Mouse (Mus musculus): ENCODE data around the gene Mgst3. TPM values are rescaled to one million over a fixed set of nuclear protein-coding genes. Genes with fewer than 3 reads are reported as not detected.

Gene Mgst3
- polyA plus RNA-seq, 1 experiment from 2014 or later: 104 TPM

DNA sequence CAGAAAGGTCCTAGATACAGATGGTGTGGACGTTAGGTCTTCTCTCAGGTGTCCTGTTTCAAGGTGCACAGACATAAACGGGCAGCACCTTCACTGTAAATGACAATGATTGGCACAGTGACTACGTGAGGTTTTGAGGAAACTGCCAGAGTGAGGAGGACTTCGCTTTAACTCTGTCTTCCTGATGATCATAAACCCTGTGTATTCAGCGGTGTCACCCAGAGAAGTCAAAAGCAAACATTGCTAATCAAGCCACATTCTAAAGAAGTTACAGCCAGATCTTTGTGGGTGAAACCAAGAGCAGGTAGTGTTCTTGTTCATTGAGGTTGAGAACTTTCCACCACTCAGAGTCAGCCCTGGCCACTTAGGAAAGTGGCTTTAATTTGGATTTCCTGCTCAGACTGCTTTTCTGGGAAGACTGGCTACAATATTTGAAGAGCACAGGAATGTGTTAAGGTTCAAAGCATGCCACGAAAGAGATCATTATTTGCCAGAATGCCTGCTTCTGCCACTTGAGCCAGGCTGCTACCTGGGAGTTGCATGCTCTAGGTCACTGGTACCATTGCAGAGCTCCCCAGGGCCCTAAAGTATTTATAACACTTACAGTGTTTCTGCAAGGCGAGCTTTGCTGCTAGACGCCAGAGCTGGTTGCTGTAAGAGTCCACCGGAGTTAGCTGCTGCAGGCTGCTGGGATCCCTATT, 37.5 kb upstream of the Mgst3 start:
- Histone ChIP-seq H3K27ac (no peak overlapping the region), H3K4me1 (replicated peaks; ENCODE audit: insufficient read depth, low read length) (no peaks in the 10 kb centered on the region), H3K4me2 (ENCODE audit: low read length) (no peak overlapping the region), H3K9me3 (replicated peaks; ENCODE audit: low read length) (no peaks in the 10 kb centered on the region), H3K9ac (ENCODE audit: low read depth, low read length) (no peak overlapping the region), H3K27me3 (ENCODE audit: insufficient read depth, low read length) (no peaks in the 10 kb centered on the region), H3K36me3 (ENCODE audit: insufficient read depth, low read length) (no peaks in the 10 kb centered on the region), H3K4me3 (replicated peaks; ENCODE audit: low read depth, low read length) (no peak overlapping the region)
- no peak for TF ChIP-seq CTCF (IDR thresholded peaks at IDR 0.05; ENCODE audit: low read depth)
- DNase-seq (ENCODE audit: low spot score) (no peak), ATAC-seq (replicated peaks; ENCODE audit: low FRiP score, low read depth) (no peak)
- WGBS: 51% methylated on average over 9 of the region's 9 CpGs

GRCm38 (mm10) chr1:167426681-167427080, 33.0 kb upstream of the Mgst3 start:
- H3K4me2 ChIP-seq (ENCODE audit: low read length): no peak overlapping the region
- H3K4me1 ChIP-seq (replicated peaks; ENCODE audit: insufficient read depth, low read length): no peaks in the 10 kb centered on the region
- no peak overlapping the region for H3K4me3 ChIP-seq (replicated peaks; ENCODE audit: low read depth, low read length)
- no peaks in the 10 kb centered on the region for H3K27me3 ChIP-seq (ENCODE audit: insufficient read depth, low read length)
- no peak for TF ChIP-seq CTCF (IDR thresholded peaks at IDR 0.05; ENCODE audit: low read depth)
- no peaks in the 10 kb centered on the region for H3K36me3 ChIP-seq (ENCODE audit: insufficient read depth, low read length)
- H3K27ac ChIP-seq: no peak overlapping the region
- ATAC-seq (replicated peaks; ENCODE audit: low FRiP score, low read depth): no peak
- DNase-seq (ENCODE audit: low spot score): no peak
- H3K9me3 ChIP-seq (replicated peaks; ENCODE audit: low read length): no peaks in the 10 kb centered on the region
- WGBS: 86% methylated on average over 7 of the region's 7 CpGs
- no peak overlapping the region for H3K9ac ChIP-seq (ENCODE audit: low read depth, low read length)

DNA sequence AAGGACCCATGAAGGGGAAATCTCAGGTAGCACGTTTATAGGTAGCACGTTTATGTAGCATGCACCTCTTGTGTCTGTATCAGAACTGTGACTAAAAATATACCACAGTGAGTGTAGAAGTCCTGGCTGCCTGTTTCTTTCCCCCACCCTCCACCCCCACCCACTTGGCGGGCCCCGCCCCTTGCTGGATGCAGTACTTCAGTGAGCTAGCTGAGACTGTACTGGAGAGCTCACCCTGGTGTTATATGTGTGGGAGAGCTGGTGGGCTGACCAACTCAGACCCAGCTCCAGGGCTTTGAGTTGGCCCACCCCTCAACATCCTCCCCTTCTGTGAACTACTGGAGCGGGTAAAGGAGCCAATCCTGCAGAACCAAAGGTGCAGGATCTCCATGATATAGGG, 31.9 kb upstream of the Mgst3 start:
- Histone ChIP-seq H3K4me2 (ENCODE audit: low read length) (no peak overlapping the region), H3K36me3 (ENCODE audit: insufficient read depth, low read length) (no peaks in the 10 kb centered on the region), H3K27me3 (ENCODE audit: insufficient read depth, low read length) (no peaks in the 10 kb centered on the region), H3K27ac (no peak overlapping the region), H3K9me3 (replicated peaks; ENCODE audit: low read length) (no peaks in the 10 kb centered on the region), H3K4me3 (replicated peaks; ENCODE audit: low read depth, low read length) (no peak overlapping the region), H3K4me1 (replicated peaks; ENCODE audit: insufficient read depth, low read length) (no peaks in the 10 kb centered on the region), H3K9ac (ENCODE audit: low read depth, low read length) (no peak overlapping the region)
- WGBS: 92% methylated on average over 5 of the region's 5 CpGs
- no peak for TF ChIP-seq CTCF (IDR thresholded peaks at IDR 0.05; ENCODE audit: low read depth)
- DNase-seq (ENCODE audit: low spot score) (no peak), ATAC-seq (replicated peaks; ENCODE audit: low FRiP score, low read depth) (no peak)

DNA sequence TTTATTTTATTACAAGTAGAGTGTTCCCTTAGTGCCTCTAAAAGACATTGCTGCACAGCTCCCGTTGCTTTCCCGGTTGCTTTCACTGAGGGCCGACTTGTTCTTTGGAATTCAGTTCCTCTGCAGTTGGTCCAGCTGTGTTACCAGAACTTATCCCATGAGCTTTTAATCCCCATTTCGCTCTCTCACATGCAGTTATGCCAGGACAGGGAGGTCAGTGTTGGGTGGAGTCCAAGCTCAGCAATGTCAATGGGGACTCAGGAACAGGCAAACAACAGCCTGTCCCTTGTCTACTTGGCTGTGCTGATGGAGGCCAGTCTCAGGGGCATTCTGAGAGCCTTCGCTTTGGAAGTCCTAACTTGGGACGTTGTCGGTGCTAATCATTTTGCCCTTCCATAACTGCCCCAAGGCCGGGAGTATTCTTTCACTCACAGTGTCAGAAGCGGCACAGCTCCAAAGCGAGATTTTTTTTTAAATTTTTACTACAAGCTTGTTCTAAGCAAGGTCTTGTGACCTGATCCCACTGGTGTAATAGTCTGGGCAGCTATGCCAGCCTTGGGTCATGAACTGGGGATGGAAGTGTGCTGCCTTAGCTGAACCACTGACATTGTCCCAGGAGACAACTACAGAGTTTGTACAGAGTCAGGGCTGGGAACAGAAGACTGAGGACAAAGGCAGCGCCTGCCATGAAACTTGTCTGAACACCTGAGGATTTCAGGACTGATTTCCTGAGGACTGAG, 29.0 kb upstream of the Mgst3 start:
- no peaks in the 10 kb centered on the region for H3K27me3 ChIP-seq (ENCODE audit: insufficient read depth, low read length)
- WGBS: 76% methylated on average over 11 of the region's 11 CpGs
- no peak for ATAC-seq (replicated peaks; ENCODE audit: low FRiP score, low read depth)
- H3K4me2 ChIP-seq (ENCODE audit: low read length): no peak overlapping the region
- H3K9ac ChIP-seq (ENCODE audit: low read depth, low read length): no peak overlapping the region
- DNase-seq (ENCODE audit: low spot score): no peak
- H3K9me3 ChIP-seq (replicated peaks; ENCODE audit: low read length): no peaks in the 10 kb centered on the region
- no peak overlapping the region for H3K4me3 ChIP-seq (replicated peaks; ENCODE audit: low read depth, low read length)
- no peak overlapping the region for H3K27ac ChIP-seq
- H3K4me1 ChIP-seq (replicated peaks; ENCODE audit: insufficient read depth, low read length): no peaks in the 10 kb centered on the region
- no peaks in the 10 kb centered on the region for H3K36me3 ChIP-seq (ENCODE audit: insufficient read depth, low read length)
- TF ChIP-seq CTCF (IDR thresholded peaks at IDR 0.05; ENCODE audit: low read depth): no peak

- 4% methylated on average over 7 of the region's 7 CpGs for WGBS
- no peaks in the 10 kb centered on the region for H3K36me3 ChIP-seq (ENCODE audit: insufficient read depth, low read length)
- H3K9me3 ChIP-seq (replicated peaks; ENCODE audit: low read length): no peaks in the 10 kb centered on the region
- H3K9ac ChIP-seq (ENCODE audit: low read depth, low read length): no peak overlapping the region
- TF ChIP-seq CTCF (IDR thresholded peaks at IDR 0.05; ENCODE audit: low read depth): peak; percentile 96
- H3K4me2 ChIP-seq (ENCODE audit: low read length): no peak overlapping the region
- no peaks in the 10 kb centered on the region for H3K27me3 ChIP-seq (ENCODE audit: insufficient read depth, low read length)
- H3K4me1 ChIP-seq (replicated peaks; ENCODE audit: insufficient read depth, low read length): no peaks in the 10 kb centered on the region
- peak; percentile 90 for DNase-seq (ENCODE audit: low spot score)
- no peak for ATAC-seq (replicated peaks; ENCODE audit: low FRiP score, low read depth)
- H3K27ac ChIP-seq: no peak overlapping the region
- no peak overlapping the region for H3K4me3 ChIP-seq (replicated peaks; ENCODE audit: low read depth, low read length)
Measured at GRCm38 (mm10) chr1:167414846-167415245, 21.2 kb upstream of the Mgst3 start.

- no peaks in the 10 kb centered on the region for H3K4me1 ChIP-seq (replicated peaks; ENCODE audit: insufficient read depth, low read length)
- H3K9me3 ChIP-seq (replicated peaks; ENCODE audit: low read length): no peaks in the 10 kb centered on the region
- TF ChIP-seq CTCF (IDR thresholded peaks at IDR 0.05; ENCODE audit: low read depth): no peak
- no peaks in the 10 kb centered on the region for H3K36me3 ChIP-seq (ENCODE audit: insufficient read depth, low read length)
- DNase-seq (ENCODE audit: low spot score) (no peak), ATAC-seq (replicated peaks; ENCODE audit: low FRiP score, low read depth) (no peak)
- no peaks in the 10 kb centered on the region for H3K27me3 ChIP-seq (ENCODE audit: insufficient read depth, low read length)
- no peak overlapping the region for H3K4me2 ChIP-seq (ENCODE audit: low read length)
- 61% methylated on average over 12 of the region's 12 CpGs for whole genome bisulfite sequencing
- no peak overlapping the region for H3K4me3 ChIP-seq (replicated peaks; ENCODE audit: low read depth, low read length)
- no peak overlapping the region for H3K9ac ChIP-seq (ENCODE audit: low read depth, low read length)
- no peak overlapping the region for H3K27ac ChIP-seq
Measured at GRCm38 (mm10) chr1:167411991-167412715, 18.5 kb upstream of the Mgst3 start.
